Mouse (Mus musculus) neural tube, embryonic 11.5 days (tissue): ENCODE data around the gene 1700061G19Rik. TPM values are rescaled to one million over a fixed set of nuclear protein-coding genes. Genes with fewer than 3 reads are reported as not detected.

ENCODE experiments used
- ATAC-seq: fragments of 200-750 bp; cut with Nextera tagmentation; 2 replicates; pipeline ENCODE4 v1.8.0; 2017; ENCODE audit warnings: moderate number of reproducible peaks, mild to moderate bottlenecking, moderate TSS enrichment, moderate library complexity; ENCODE audit not compliant: insufficient read depth, low FRiP score, low TSS enrichment
- DNase-seq: peaks from one replicate; pipeline ENCODE4 v3.0.0-alpha.2; 2015; ENCODE audit warnings: low spot score
- H3K27ac ChIP-seq: fragments of 300-500 bp; sonication (generic); 2 replicates; pipeline ENCODE4 v1.5.1; 2014; ENCODE audit warnings: low read depth, mild to moderate bottlenecking, low read length
- H3K27me3 ChIP-seq: fragments of 300-500 bp; sonication (generic); 2 replicates; pipeline ENCODE4 v1.6.1; 2014; ENCODE audit warnings: mild to moderate bottlenecking, low read length, mixed read lengths; ENCODE audit not compliant: control insufficient read depth, insufficient read depth
- H3K36me3 ChIP-seq: fragments of 300-500 bp; sonication (generic); 2 replicates; pipeline ENCODE4 v1.6.1; 2014; ENCODE audit warnings: mild to moderate bottlenecking, low read length, moderate library complexity, mixed read lengths; ENCODE audit not compliant: control insufficient read depth, insufficient read depth
- H3K4me1 ChIP-seq: fragments of 300-500 bp; sonication (generic); 2 replicates; pipeline ENCODE4 v1.6.1; 2014; ENCODE audit warnings: low read length, mixed read lengths; ENCODE audit not compliant: control insufficient read depth, insufficient read depth
- H3K4me2 ChIP-seq: fragments of 300-500 bp; sonication (generic); 2 replicates; pipeline ENCODE4 v1.6.1; 2014; ENCODE audit warnings: low read depth, mild to moderate bottlenecking, moderate library complexity
- H3K4me3 ChIP-seq: fragments of 300-500 bp; sonication (generic); 2 replicates; pipeline ENCODE4 v1.5.1; 2014; ENCODE audit warnings: low read depth, low read length
- H3K9ac ChIP-seq: fragments of 300-500 bp; sonication (generic); 2 replicates; pipeline ENCODE4 v1.6.1; 2014; ENCODE audit warnings: mild to moderate bottlenecking, low read length
- H3K9me3 ChIP-seq: fragments of 300-500 bp; sonication (generic); 2 replicates; pipeline ENCODE4 v1.6.1; 2016; ENCODE audit warnings: low read length; ENCODE audit not compliant: control insufficient read depth
- WGBS: fragments of 180-500 bp; shearing (Covaris S2); extraction: QIAGEN DNeasy Blood & Tissue Kit; methylation state at CpG from one replicate; pipeline ENCODE4 v1.1.7; 2014; 5-methylcytosine and 5-hydroxymethylcytosine counted together
- polyA plus RNA-seq: library from polyadenylated mRNA; unstranded; fragments of >200 nt; fragmentation: Nextera tagmentation; extraction: Ambion mirVana; gene quantifications from 2 replicates; pipeline ENCODE4 v1.2.1, GENCODE M21; 2014

Gene 1700061G19Rik
- 0.25 and 0.41 TPM in 2 replicates for polyA plus RNA-seq

DNA sequence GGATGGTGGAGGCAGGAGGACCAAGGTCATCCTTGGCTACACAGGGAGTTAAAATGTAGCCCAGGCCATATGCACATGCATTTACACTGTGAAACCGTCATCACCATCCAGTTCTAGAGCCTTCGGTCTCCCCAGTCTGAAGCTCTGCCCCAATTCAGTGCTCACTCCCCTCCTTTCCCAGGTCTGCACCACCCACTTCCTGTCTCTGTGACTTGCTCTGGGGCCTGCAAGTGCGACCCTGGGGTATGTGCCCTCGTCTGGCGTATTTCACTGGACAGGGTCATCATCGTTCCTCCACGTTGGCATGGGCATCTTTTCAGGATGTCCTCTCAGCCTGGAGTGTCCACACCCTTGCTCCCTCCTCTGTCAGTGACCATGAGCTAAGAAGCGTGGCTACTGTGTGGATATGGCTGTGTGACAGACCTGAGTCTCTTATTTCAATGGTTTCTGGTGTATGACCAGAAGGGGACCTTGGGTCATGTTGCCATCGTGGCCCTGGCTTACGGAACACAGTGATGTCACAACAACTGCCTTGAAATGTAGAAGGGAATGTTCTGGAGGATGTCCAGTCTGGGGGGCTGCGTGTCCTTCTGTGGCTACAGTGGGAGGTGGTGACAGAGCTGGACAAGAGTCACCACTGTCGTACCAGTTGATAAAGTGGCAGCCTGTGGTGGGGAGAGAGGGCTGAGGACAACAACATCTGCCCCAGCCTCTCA is at the start of gene 1700061G19Rik:
1700061G19Rik (plus strand) TSS at position 542 of the 716 bp plus-strand sequence.
- ATAC-seq = no peak
- Histone ChIP-seq H3K4me1 (no peaks in the 10 kb centered on the region), H3K4me2 (no peak within 1 kb of the TSS), H3K36me3 (no peaks in the 10 kb centered on the region), H3K4me3 (no peak within 1 kb of the TSS), H3K9ac (no peak within 1 kb of the TSS), H3K9me3 (no peaks in the 10 kb centered on the region), H3K27ac (no peak within 1 kb of the TSS), H3K27me3 (no peaks in the 10 kb centered on the region)
- 90% methylated on average over 12 of the region's 12 CpGs for WGBS
- DNase-seq = no peak

DNA sequence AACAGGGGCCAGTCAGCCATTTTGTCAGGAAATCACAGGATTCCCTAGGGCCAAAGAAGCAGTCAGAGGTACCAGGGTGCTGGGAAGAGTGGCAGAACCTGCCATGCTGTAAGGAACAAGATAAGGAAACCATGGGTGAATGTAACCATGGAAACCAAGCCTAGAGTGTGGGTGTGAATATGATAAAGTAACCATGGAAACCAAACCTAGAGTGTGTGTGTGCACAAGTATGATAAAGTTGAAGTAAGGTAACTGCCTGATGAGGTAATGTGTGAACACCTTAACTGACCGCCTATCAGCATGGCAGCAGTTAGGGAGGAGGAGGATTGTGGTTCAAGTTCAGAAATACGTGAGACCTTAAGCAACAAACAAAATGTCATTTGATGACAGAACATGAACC is 48.6 kb upstream of the 1700061G19Rik start:
- Histone ChIP-seq H3K27ac (no peak overlapping the region), H3K27me3 (peaks cover 12% of the 10 kb centered on the region), H3K4me1 (peaks cover 7% of the 10 kb centered on the region), H3K9me3 (no peaks in the 10 kb centered on the region), H3K4me3 (no peak overlapping the region), H3K9ac (no peak overlapping the region), H3K36me3 (no peaks in the 10 kb centered on the region), H3K4me2 (no peak overlapping the region)
- DNase-seq = no peak
- no peak for ATAC-seq
- 90% methylated on average over 2 of the region's 2 CpGs for WGBS

DNA sequence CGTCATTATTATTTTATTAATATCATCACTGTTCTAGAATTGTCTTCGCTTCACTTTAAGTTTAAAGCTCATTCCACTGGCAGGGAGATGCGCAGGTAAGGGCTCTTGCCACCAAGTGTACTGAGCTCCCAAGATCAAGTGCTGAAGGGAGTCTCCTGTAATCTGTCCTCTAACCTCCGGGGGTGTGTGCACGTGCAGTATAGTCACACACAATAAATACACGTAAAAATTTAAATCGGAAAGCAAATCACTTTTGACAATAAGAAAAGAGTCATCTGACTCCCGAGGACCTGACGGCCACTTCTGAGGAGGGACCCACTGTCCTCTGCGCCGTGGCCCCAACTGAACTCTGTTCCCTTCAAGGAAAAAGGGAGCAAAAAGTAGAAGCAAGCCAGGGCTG is 46.1 kb upstream of the 1700061G19Rik start:
- Histone ChIP-seq H3K4me1 (peaks cover 7% of the 10 kb centered on the region), H3K36me3 (no peaks in the 10 kb centered on the region), H3K9ac (no peak overlapping the region), H3K4me2 (peak overlapping the region; percentile 87), H3K27me3 (peaks cover 12% of the 10 kb centered on the region), H3K9me3 (no peaks in the 10 kb centered on the region), H3K27ac (no peak overlapping the region), H3K4me3 (peak overlapping the region; percentile 61)
- 22% methylated on average over 11 of the region's 11 CpGs for WGBS
- DNase-seq = no peak
- ATAC-seq = no peak

DNA sequence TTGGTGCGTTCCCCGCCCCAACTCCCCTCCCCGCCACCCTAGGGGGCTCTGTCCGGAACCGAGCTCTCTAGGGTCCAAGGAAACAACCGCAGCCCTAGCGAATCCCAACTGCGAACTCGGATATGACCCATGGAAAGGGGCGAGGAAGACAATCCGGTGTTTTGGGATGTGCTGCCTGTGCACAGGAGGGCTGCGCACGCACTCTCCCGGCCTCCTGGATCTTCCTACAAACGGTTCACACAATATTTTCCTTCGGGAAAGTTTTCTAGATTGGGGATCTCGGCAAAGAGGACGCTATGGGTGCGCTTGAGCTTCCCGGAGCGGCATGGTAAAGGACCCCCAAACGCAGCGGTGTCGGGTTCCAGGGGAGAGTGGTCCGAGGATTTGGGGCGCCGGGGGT is 45.5 kb upstream of the 1700061G19Rik start:
- DNase-seq = no peak
- Histone ChIP-seq H3K4me2 (peak overlapping the region; percentile 87), H3K27me3 (peaks cover 12% of the 10 kb centered on the region), H3K9me3 (no peaks in the 10 kb centered on the region), H3K9ac (peak overlapping the region; percentile 23), H3K27ac (no peak overlapping the region), H3K4me1 (peaks cover 7% of the 10 kb centered on the region), H3K36me3 (no peaks in the 10 kb centered on the region), H3K4me3 (peak overlapping the region; percentile 61)
- WGBS = 0% methylated on average over 27 of the region's 27 CpGs
- no peak for ATAC-seq

DNA sequence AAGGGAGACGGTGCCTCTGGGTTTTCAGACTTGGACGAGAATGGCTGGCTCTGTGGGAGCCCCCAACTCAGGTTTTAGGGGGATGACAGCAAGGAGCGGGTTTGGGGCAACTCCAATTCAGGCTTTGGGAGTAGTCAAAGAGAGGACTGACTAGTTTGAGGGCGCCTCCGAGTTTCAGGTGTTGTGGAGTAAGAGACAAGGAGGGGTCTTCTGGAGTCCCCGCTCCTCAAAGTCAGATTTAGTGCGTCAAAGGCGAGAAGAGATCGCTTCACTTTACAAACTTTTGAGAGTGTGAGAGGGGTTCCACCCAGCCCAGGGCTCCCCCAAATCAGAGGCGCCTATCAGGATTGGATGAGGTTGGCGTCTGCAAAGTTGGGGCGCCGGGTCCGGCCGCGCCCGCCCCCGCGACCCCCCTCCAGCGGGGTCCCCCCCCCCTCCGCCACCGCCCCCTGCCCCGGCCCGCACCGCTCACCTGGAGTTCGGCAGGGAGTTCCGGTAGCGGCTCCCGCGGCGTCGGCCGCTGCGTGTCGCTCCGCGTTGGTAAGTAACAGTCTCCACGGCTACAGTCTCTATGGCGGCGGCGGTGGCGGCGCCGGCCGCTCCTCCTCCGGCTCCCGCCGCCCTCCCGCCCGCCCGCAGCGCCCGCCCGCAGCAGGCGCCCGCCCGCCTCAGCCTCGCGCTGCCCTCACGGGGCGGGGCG is 44.7 kb upstream of the 1700061G19Rik start, which contains the start of gene Rfx2:
Rfx2 (minus strand) TSS at position 603 of the 700 bp plus-strand sequence.
- under 1% methylated on average over 41 of the region's 62 CpGs for WGBS
- H3K4me2 ChIP-seq = peak within 1 kb of the TSS; percentile 87
- DNase-seq = no peak
- no peaks in the 10 kb centered on the region for H3K36me3 ChIP-seq
- H3K4me3 ChIP-seq = peak within 1 kb of the TSS; percentile 61
- H3K27ac ChIP-seq = no peak within 1 kb of the TSS
- H3K9ac ChIP-seq = peak within 1 kb of the TSS; percentile 60
- peaks cover 12% of the 10 kb centered on the region for H3K27me3 ChIP-seq
- H3K9me3 ChIP-seq = no peaks in the 10 kb centered on the region
- peaks cover 7% of the 10 kb centered on the region for H3K4me1 ChIP-seq
- peak; percentile 1; the same call in 1 of the 2 replicates for ATAC-seq

DNA sequence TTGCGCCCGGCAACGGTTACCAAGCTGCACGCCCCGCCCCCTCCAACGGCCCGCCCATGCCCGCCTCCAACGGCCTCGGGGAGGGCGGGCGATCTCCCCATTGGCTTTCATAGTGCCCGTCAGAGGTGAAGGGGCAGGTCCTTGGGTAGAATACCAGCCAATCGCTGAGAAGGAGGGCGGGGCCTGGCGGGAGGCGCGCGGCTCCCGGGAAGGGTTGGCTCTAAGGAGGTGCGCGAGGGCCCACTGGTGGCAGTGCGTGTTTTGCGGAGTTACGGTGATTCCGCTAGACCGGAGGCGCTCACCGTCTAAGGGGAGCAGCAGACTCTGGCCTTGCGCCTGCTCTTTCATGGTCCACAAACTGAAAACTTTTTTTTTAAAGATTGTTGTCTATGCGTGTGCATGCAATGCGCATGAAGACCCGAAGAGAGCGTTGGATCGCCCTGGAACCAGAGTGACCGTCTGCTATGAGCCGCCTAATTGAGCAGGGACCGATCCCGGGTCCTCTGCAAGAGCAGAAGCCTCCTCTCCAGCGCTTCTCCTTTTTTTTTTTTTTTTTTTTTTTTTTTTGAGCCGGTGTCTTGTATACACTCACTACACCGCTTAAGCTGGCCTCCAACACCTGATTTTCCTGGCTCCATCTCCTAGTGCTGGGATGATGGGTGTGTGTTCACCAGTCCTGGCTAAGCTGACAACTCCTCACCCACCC is 44.0 kb upstream of the 1700061G19Rik start:
- ATAC-seq = peak; percentile 98
- WGBS = 0% methylated on average over 39 of the region's 42 CpGs
- peak overlapping the region; percentile 60 for H3K9ac ChIP-seq

DNA sequence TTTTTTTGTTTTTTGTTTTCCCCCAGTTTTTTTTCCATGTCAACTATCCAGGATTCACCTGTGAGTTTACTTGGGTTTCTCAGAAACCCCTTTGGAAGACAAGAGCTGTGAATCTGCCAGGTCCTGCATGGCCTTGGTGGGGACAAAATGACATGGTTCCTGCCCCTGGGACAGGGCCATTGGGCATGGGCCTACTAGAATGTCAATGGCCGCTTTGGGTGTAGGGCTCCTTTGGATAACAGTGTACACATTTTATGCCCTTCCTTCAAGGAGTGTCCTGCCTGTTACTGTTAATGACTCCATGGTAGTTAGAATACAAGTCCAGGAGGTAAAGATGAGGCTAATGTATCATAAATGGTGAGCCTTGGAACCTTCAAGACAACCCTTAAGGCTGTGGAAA is 42.4 kb upstream of the 1700061G19Rik start:
- DNase-seq (no peak), ATAC-seq (no peak)

More for the DNA sequence above, 44.0 kb upstream of the 1700061G19Rik start:
- Histone ChIP-seq H3K4me2 (peak overlapping the region; percentile 87), H3K36me3 (no peaks in the 10 kb centered on the region), H3K9me3 (no peaks in the 10 kb centered on the region), H3K4me3 (peak overlapping the region; percentile 61), H3K4me1 (peaks cover 7% of the 10 kb centered on the region), H3K27me3 (peaks cover 12% of the 10 kb centered on the region), H3K27ac (no peak overlapping the region)
- DNase-seq = peak; percentile 98

DNA sequence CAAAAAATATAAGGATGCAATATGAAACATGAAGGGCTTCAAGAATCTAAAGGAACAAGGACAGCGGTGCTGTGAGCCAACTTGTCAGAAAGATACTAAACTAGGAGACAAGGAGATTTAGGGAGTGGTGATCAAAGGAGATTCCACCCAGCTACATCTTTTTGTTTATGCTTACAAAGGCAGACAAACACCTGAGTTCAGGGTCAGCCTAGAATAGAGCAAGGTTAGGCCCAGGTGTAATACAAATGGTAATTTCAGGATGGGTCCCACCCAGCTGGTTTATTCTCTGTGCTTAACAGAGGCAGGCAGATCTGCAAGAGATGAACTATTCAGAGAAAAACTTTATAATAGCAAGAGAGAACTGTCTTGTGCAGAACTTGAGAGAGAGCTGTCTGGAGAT is 41.9 kb upstream of the 1700061G19Rik start:
- no peak for ATAC-seq
- peaks cover 12% of the 10 kb centered on the region for H3K27me3 ChIP-seq
- H3K4me3 ChIP-seq = no peak overlapping the region
- no peak overlapping the region for H3K9ac ChIP-seq
- DNase-seq = no peak
- peaks cover 7% of the 10 kb centered on the region for H3K4me1 ChIP-seq
- H3K9me3 ChIP-seq = no peaks in the 10 kb centered on the region
- no peak overlapping the region for H3K4me2 ChIP-seq
- 95% methylated on average over 1 of the region's 1 CpGs for WGBS
- no peaks in the 10 kb centered on the region for H3K36me3 ChIP-seq
- H3K27ac ChIP-seq = no peak overlapping the region

More for the DNA sequence above, 42.4 kb upstream of the 1700061G19Rik start:
- peaks cover 7% of the 10 kb centered on the region for H3K4me1 ChIP-seq
- no peak overlapping the region for H3K27ac ChIP-seq
- H3K9me3 ChIP-seq = no peaks in the 10 kb centered on the region
- H3K27me3 ChIP-seq = peaks cover 12% of the 10 kb centered on the region
- no peak overlapping the region for H3K4me2 ChIP-seq
- whole genome bisulfite sequencing = 100% methylated on average over 1 of the region's 1 CpGs
- H3K36me3 ChIP-seq = no peaks in the 10 kb centered on the region
- no peak overlapping the region for H3K9ac ChIP-seq
- H3K4me3 ChIP-seq = no peak overlapping the region
